Mouse (Mus musculus) forebrain, embryonic 15.5 days (tissue): ENCODE results near the gene Rab15. TPM values are rescaled to one million over a fixed set of nuclear protein-coding genes. Genes with fewer than 3 reads are reported as not detected.

Source experiments
- ATAC-seq: fragments of 200-750 bp; cut with Nextera tagmentation; replicated peaks from 2 replicates; pipeline ENCODE4 v1.8.0; 2017; ENCODE audit warnings: mild to moderate bottlenecking, moderate TSS enrichment, moderate library complexity
- H3K27ac ChIP-seq: fragments of 300-500 bp; sonication (generic); replicated peaks from 2 replicates; pipeline ENCODE4 v1.5.1; 2015; ENCODE audit warnings: mild to moderate bottlenecking, inconsistent platforms
- H3K27me3 ChIP-seq: fragments of 300-500 bp; sonication (generic); 2 replicates; pipeline ENCODE4 v1.6.1; 2015; ENCODE audit warnings: inconsistent platforms
- H3K36me3 ChIP-seq: fragments of 300-500 bp; sonication (generic); 2 replicates; pipeline ENCODE4 v1.6.1; 2015; ENCODE audit warnings: mild to moderate bottlenecking, inconsistent platforms
- H3K4me1 ChIP-seq: fragments of 300-500 bp; sonication (generic); 2 replicates; pipeline ENCODE4 v1.6.1; 2015; ENCODE audit warnings: inconsistent platforms
- H3K4me2 ChIP-seq: fragments of 300-500 bp; sonication (generic); replicated peaks from 2 replicates; pipeline ENCODE4 v1.6.1; 2015; ENCODE audit warnings: mild to moderate bottlenecking, inconsistent platforms
- H3K4me3 ChIP-seq: fragments of 300-500 bp; sonication (generic); 2 replicates; pipeline ENCODE4 v1.5.1; 2015; ENCODE audit warnings: mild to moderate bottlenecking, inconsistent platforms
- H3K9ac ChIP-seq: fragments of 300-500 bp; sonication (generic); replicated peaks from 2 replicates; pipeline ENCODE4 v1.6.1; 2015; ENCODE audit warnings: mild to moderate bottlenecking, inconsistent platforms
- H3K9me3 ChIP-seq: fragments of 300-500 bp; sonication (generic); 2 replicates; pipeline ENCODE4 v1.6.1; 2016; ENCODE audit warnings: inconsistent platforms
- WGBS: fragments of 180-500 bp; shearing (Covaris S2); methylation state at CpG from one replicate; pipeline ENCODE4 v1.1.7; 2015; ENCODE audit warnings: mixed read lengths; 5-methylcytosine and 5-hydroxymethylcytosine counted together
- polyA plus RNA-seq: library from polyadenylated mRNA; unstranded; fragments of >200 nt; fragmentation: Nextera tagmentation; extraction: Ambion mirVana; gene quantifications from 2 replicates; pipeline ENCODE4 v1.2.1, GENCODE M21; 2015

Rab15 gene
- polyA plus RNA-seq, 1 experiment from 2014 or later, result 26.7 TPM

DNA sequence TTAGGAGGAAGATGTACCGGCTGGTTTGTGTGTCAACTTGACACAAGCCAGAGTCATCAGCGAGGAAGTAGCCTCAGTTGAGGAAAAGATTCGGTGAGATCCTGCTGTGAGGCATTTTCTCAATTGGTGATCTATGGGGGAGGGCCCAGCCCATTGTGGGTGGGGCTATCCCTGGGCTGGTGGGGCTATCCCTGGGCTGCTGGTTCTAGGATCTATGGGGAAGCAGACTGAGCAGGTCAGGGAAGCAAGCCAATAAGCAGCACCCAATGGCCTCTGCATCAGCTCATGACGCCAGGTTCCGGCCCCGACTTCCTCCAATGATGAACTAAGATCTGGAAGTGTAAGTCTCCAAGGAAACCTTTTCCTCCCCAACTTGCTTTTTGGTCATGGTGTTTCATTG, 17.4 kb upstream of the Rab15 start:
- Histone ChIP-seq H3K27ac (no peak overlapping the region), H3K4me1 (peaks cover 17% of the 10 kb centered on the region), H3K36me3 (peaks cover 4% of the 10 kb centered on the region), H3K9me3 (no peaks in the 10 kb centered on the region), H3K4me2 (no peak overlapping the region), H3K27me3 (no peaks in the 10 kb centered on the region; the same call in 1 of the 2 replicates), H3K4me3 (no peak overlapping the region), H3K9ac (no peak overlapping the region)
- ATAC-seq, result no peak
- WGBS, result 85% methylated on average over 6 of the region's 6 CpGs

DNA sequence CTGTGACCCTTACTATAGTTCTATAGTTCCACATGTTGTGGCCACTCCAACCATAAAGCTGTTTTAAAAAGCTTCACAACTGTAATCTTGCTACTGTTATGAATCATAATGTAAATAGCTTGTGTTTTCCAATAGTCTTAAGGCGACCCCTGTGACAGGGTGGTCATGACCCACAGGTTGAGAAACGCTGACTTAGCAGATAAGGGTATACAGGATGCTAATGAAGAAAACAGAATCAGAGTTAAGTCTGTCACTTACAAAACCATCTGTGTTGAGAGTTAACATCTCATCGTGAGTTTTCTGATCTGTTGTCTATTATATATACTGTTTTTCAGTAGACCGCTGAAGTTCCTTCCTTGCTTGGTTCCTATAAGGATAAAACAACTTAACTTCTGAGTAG, 16.6 kb upstream of the Rab15 start:
- H3K4me2 ChIP-seq, result no peak overlapping the region
- H3K9me3 ChIP-seq, result no peaks in the 10 kb centered on the region
- no peak overlapping the region for H3K4me3 ChIP-seq
- H3K27ac ChIP-seq, result no peak overlapping the region
- no peak for ATAC-seq
- peaks cover 17% of the 10 kb centered on the region for H3K4me1 ChIP-seq
- H3K36me3 ChIP-seq, result peaks cover 4% of the 10 kb centered on the region
- H3K9ac ChIP-seq, result no peak overlapping the region
- 95% methylated on average over 4 of the region's 4 CpGs for WGBS
- H3K27me3 ChIP-seq, result no peaks in the 10 kb centered on the region; the same call in 1 of the 2 replicates

- ATAC-seq, result no peak
- H3K4me1 ChIP-seq, result peaks cover 17% of the 10 kb centered on the region
- H3K27ac ChIP-seq, result peak overlapping the region; percentile 89
- H3K4me3 ChIP-seq, result peak overlapping the region; percentile 63
- no peaks in the 10 kb centered on the region; the same call in 1 of the 2 replicates for H3K27me3 ChIP-seq
- H3K4me2 ChIP-seq, result peak overlapping the region; percentile 65
- peak overlapping the region; percentile 71 for H3K9ac ChIP-seq
- peaks cover 4% of the 10 kb centered on the region for H3K36me3 ChIP-seq
- no peaks in the 10 kb centered on the region for H3K9me3 ChIP-seq
- 14% methylated on average over 21 of the region's 21 CpGs for WGBS
These were observed 15.3 kb upstream of the Rab15 start for GRCm38 (mm10) chr12:76837844-76838650.

GRCm38 (mm10) chr12:76837101-76837843, 14.6 kb upstream of the Rab15 start:
- no peaks in the 10 kb centered on the region for H3K9me3 ChIP-seq
- peak overlapping the region; percentile 65 for H3K4me2 ChIP-seq
- peaks cover 17% of the 10 kb centered on the region for H3K4me1 ChIP-seq
- no peaks in the 10 kb centered on the region for H3K36me3 ChIP-seq
- peak overlapping the region; percentile 63 for H3K4me3 ChIP-seq
- H3K27me3 ChIP-seq, result no peaks in the 10 kb centered on the region; the same call in 1 of the 2 replicates
- under 1% methylated on average over 43 of the region's 43 CpGs for WGBS
- H3K27ac ChIP-seq, result peak overlapping the region; percentile 89
- peak; percentile 99 for ATAC-seq
- peak overlapping the region; percentile 71 for H3K9ac ChIP-seq

- 0 out of 2 replicates have a peak, but pooled peaks cover 4% of the 10 kb centered on the region for H3K4me1 ChIP-seq
- H3K9me3 ChIP-seq, result no peaks in the 10 kb centered on the region
- H3K4me2 ChIP-seq, result no peak overlapping the region
- 8% methylated on average over 3 of the region's 3 CpGs for WGBS
- H3K9ac ChIP-seq, result no peak overlapping the region
- no peaks in the 10 kb centered on the region for H3K36me3 ChIP-seq
- H3K27me3 ChIP-seq, result no peaks in the 10 kb centered on the region; the same call in 1 of the 2 replicates
- H3K4me3 ChIP-seq, result no peak overlapping the region
- no peak for ATAC-seq
- no peak overlapping the region for H3K27ac ChIP-seq
These were observed 10.0 kb upstream of the Rab15 start for GRCm38 (mm10) chr12:76832704-76833103.

- Histone ChIP-seq H3K27me3 (peaks cover 9% of the 10 kb centered on the region; the same call in 1 of the 2 replicates), H3K9me3 (no peaks in the 10 kb centered on the region), H3K4me3 (no peak overlapping the region), H3K27ac (no peak overlapping the region), H3K36me3 (no peaks in the 10 kb centered on the region), H3K9ac (no peak overlapping the region), H3K4me1 (peaks cover 23% of the 10 kb centered on the region), H3K4me2 (no peak overlapping the region)
- 58% methylated on average over 4 of the region's 4 CpGs for WGBS
- no peak for ATAC-seq
These were observed 2.6 kb upstream of the Rab15 start for GRCm38 (mm10) chr12:76825283-76825682.

- Histone ChIP-seq H3K36me3 (no peaks in the 10 kb centered on the region), H3K27me3 (peaks cover 9% of the 10 kb centered on the region; the same call in 1 of the 2 replicates), H3K9me3 (no peaks in the 10 kb centered on the region), H3K9ac (peak overlapping the region; percentile 79), H3K4me1 (peaks cover 24% of the 10 kb centered on the region), H3K27ac (peak overlapping the region; percentile 61), H3K4me3 (peak overlapping the region; percentile 69), H3K4me2 (peak overlapping the region; percentile 85)
- under 1% methylated on average over 58 of the region's 66 CpGs for WGBS
- peak; percentile 83 for ATAC-seq
These were observed 582 bp downstream of the Rab15 start for GRCm38 (mm10) chr12:76822002-76822650.

DNA sequence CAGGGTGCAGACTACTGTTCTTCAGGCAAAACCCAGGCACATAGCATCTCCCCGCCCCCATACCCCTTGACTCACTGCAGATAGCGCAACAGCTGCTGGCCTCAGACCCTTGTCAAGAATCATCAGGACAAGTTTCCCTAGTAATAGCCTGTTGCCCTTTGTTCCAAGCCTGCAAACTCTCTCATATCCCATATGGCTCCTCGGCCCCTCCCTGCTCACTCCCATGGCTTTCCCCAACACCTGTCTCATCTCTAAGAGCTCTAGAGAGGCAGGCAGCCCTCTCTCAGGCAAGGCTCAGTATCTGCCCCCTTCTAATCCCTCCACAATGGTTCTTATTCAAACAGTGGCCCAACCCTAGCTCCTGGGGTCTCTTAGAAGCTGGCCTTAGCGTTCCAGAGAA, 2.1 kb downstream of the Rab15 start:
- Histone ChIP-seq H3K27me3 (peaks cover 9% of the 10 kb centered on the region; the same call in 1 of the 2 replicates), H3K4me1 (peaks cover 24% of the 10 kb centered on the region), H3K9me3 (no peaks in the 10 kb centered on the region), H3K9ac (no peak overlapping the region), H3K36me3 (no peaks in the 10 kb centered on the region), H3K4me3 (0 out of 2 replicates have a peak overlapping the region, but pooled peaks have one; percentile 8), H3K27ac (no peak overlapping the region), H3K4me2 (peak overlapping the region; percentile 85)
- ATAC-seq, result no peak
- WGBS, result 58% methylated on average over 4 of the region's 4 CpGs

DNA sequence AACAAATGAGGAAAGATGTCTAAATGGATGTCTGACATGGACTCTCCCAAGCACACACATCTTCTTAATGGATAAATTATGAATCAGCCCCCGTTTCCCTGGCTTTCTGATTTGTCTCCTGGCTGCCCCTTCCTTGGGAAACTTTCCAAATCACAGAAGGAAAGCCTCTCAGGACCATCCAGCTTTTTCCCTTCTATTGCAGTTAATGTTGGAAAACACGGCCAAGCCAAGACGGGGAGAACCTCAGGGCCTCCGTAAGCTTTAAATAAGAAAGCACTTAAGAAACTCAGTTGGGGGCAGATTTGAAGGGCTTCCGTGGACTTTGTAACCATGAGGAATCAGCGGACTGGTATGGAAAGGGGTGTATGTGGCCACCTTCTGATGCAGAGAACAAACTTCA, 2.9 kb downstream of the Rab15 start:
- WGBS, result 39% methylated on average over 6 of the region's 6 CpGs
- peaks cover 9% of the 10 kb centered on the region; the same call in 1 of the 2 replicates for H3K27me3 ChIP-seq
- H3K9ac ChIP-seq, result no peak overlapping the region
- no peak overlapping the region for H3K4me2 ChIP-seq
- H3K4me1 ChIP-seq, result peaks cover 24% of the 10 kb centered on the region
- no peak for ATAC-seq
- no peaks in the 10 kb centered on the region for H3K36me3 ChIP-seq
- no peak overlapping the region for H3K27ac ChIP-seq
- H3K4me3 ChIP-seq, result no peak overlapping the region
- H3K9me3 ChIP-seq, result no peaks in the 10 kb centered on the region

DNA sequence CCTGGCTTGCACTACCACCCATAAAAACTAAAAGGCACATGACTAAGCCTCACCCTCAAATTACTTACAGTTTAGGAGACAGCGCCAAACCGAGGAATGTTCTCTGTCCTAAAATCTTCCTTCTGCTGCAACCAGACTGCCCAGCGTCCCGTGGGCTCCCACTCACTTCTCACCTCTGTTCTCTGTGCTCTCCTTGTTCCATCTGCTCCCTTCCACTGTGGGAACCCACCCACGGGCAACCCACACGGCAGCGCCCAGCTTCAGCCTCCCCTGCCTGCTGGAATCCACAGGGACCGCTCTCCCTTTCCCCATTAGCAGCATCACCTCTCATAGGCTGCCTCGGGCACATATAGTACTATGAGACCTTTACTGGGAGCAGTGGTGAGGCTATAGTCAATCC, 3.8 kb downstream of the Rab15 start:
- ATAC-seq, result no peak
- Histone ChIP-seq H3K27me3 (peaks cover 9% of the 10 kb centered on the region; the same call in 1 of the 2 replicates), H3K4me1 (peaks cover 24% of the 10 kb centered on the region), H3K27ac (no peak overlapping the region), H3K4me2 (no peak overlapping the region), H3K9ac (no peak overlapping the region), H3K4me3 (no peak overlapping the region), H3K36me3 (no peaks in the 10 kb centered on the region), H3K9me3 (no peaks in the 10 kb centered on the region)
- 86% methylated on average over 9 of the region's 9 CpGs for WGBS

- no peak overlapping the region for H3K27ac ChIP-seq
- no peak overlapping the region for H3K4me2 ChIP-seq
- no peak for ATAC-seq
- H3K4me1 ChIP-seq, result peaks cover 24% of the 10 kb centered on the region
- H3K9me3 ChIP-seq, result no peaks in the 10 kb centered on the region
- no peak overlapping the region for H3K4me3 ChIP-seq
- 61% methylated on average over 4 of the region's 4 CpGs for WGBS
- no peak overlapping the region for H3K9ac ChIP-seq
- no peaks in the 10 kb centered on the region for H3K36me3 ChIP-seq
- peaks cover 9% of the 10 kb centered on the region; the same call in 1 of the 2 replicates for H3K27me3 ChIP-seq
These were observed 4.6 kb downstream of the Rab15 start for GRCm38 (mm10) chr12:76818120-76818519.
